Mouse (Mus musculus) stomach, postnatal 0 days (tissue): ENCODE data around the gene Psmb5. TPM values are rescaled to one million over a fixed set of nuclear protein-coding genes. Genes with fewer than 3 reads are reported as not detected.

Experiments used
- ATAC-seq: fragments of 200-750 bp; cut with Nextera tagmentation; 2 replicates; pipeline ENCODE4 v1.8.0; 2017; ENCODE audit not compliant: low FRiP score, low TSS enrichment
- DNase-seq: peaks from one replicate; pipeline ENCODE4 v3.0.0-alpha.2; 2016; ENCODE audit warnings: low spot score
- H3K27ac ChIP-seq: fragments of 300-500 bp; sonication (generic); replicated peaks from 2 replicates; pipeline ENCODE4 v1.5.1; 2014; ENCODE audit warnings: mild to moderate bottlenecking, control low read depth
- H3K27me3 ChIP-seq: fragments of 300-500 bp; sonication (generic); 2 replicates; pipeline ENCODE4 v1.6.1; 2014; ENCODE audit warnings: low read length; ENCODE audit not compliant: control insufficient read depth, insufficient read depth
- H3K36me3 ChIP-seq: fragments of 300-500 bp; sonication (generic); 2 replicates; pipeline ENCODE4 v1.6.1; 2014; ENCODE audit warnings: low read length, mixed read lengths; ENCODE audit not compliant: control insufficient read depth, insufficient read depth
- H3K4me1 ChIP-seq: fragments of 300-500 bp; sonication (generic); replicated peaks from 2 replicates; pipeline ENCODE4 v1.6.1; 2014; ENCODE audit warnings: antibody characterized with exemption; ENCODE audit not compliant: control insufficient read depth, insufficient read depth
- H3K4me2 ChIP-seq: fragments of 300-500 bp; sonication (generic); replicated peaks from 2 replicates; pipeline ENCODE4 v1.6.1; 2014; ENCODE audit warnings: low read depth, mild to moderate bottlenecking, control low read depth, moderate library complexity
- H3K4me3 ChIP-seq: fragments of 300-500 bp; sonication (generic); 2 replicates; pipeline ENCODE4 v1.5.1; 2014; ENCODE audit warnings: low read depth, low read length, control low read depth
- H3K9ac ChIP-seq: fragments of 300-500 bp; sonication (generic); 2 replicates; pipeline ENCODE4 v1.6.1; 2014; ENCODE audit warnings: mild to moderate bottlenecking, low read length, control low read depth, mixed read lengths
- H3K9me3 ChIP-seq: fragments of 300-500 bp; sonication (generic); 2 replicates; pipeline ENCODE4 v1.6.1; 2016; ENCODE audit warnings: low read length; ENCODE audit not compliant: control insufficient read depth
- CTCF ChIP-seq: IDR thresholded peaks from 2 replicates; pipeline ENCODE4 v1.5.1; 2016; ENCODE audit warnings: antibody characterized with exemption, low read depth, mild to moderate bottlenecking, moderate library complexity
- EP300 ChIP-seq: optimal IDR thresholded peaks from 2 replicates; pipeline ENCODE3; 2016; ENCODE audit warnings: antibody characterized with exemption
- WGBS: fragments of 180-500 bp; shearing (Covaris S2); extraction: QIAGEN DNeasy Blood & Tissue Kit; methylation state at CpG from one replicate; pipeline ENCODE4 v1.1.7; 2014; 5-methylcytosine and 5-hydroxymethylcytosine counted together
- polyA plus RNA-seq: library from polyadenylated mRNA; unstranded; fragments of >200 nt; fragmentation: Nextera tagmentation; extraction: Ambion mirVana; gene quantifications from 2 replicates; pipeline ENCODE4 v1.2.1, GENCODE M21; 2015

The Psmb5 gene
- polyA plus RNA-seq, 1 experiment from 2014 or later: 291 TPM

DNA sequence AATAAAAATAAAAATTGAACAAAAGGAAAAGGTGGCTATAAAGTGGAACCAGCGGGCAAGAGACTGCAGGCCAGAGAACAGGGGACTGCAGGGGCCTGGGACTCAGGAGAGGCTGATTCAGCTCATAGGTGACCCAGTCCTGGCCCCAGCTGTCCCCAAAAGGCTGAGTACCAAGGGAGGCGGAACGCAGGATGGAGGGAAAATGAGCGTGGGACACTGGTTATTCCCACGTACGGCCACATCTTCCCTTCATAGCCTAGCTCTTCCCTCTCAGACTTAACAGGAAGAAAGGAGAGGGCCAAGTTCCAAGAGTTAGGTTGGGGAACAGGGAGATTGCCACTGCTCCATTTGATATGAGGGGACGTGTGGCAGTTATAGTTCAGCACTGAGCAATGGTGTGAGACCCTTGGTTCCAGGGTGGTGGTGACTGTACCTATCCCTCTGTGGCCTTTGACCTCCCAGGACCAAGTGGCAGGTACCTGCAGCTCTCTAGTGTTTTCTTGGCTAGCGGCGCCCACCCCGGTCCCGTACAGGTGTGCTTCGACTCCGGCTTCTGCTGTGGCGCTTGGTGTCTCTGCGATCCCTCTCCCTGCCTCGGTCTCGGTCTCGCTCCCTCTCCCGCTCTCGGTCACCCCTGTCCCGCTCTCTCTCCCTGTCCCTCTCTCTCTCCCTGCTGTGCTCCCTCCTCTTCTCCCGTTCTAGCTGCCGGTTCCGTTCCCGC lies 24.6 kb upstream of the Psmb5 start:
- no peak for TF ChIP-seq EP300
- TF ChIP-seq CTCF: no peak
- H3K27ac ChIP-seq: no peak overlapping the region
- WGBS: 79% methylated on average over 25 of the region's 25 CpGs
- H3K9ac ChIP-seq: no peak overlapping the region
- no peaks in the 10 kb centered on the region for H3K9me3 ChIP-seq
- peaks cover 35% of the 10 kb centered on the region for H3K36me3 ChIP-seq
- no peaks in the 10 kb centered on the region for H3K4me1 ChIP-seq
- H3K4me3 ChIP-seq: no peak overlapping the region
- H3K27me3 ChIP-seq: no peaks in the 10 kb centered on the region
- no peak overlapping the region for H3K4me2 ChIP-seq
- DNase-seq: no peak
- no peak for ATAC-seq

DNA sequence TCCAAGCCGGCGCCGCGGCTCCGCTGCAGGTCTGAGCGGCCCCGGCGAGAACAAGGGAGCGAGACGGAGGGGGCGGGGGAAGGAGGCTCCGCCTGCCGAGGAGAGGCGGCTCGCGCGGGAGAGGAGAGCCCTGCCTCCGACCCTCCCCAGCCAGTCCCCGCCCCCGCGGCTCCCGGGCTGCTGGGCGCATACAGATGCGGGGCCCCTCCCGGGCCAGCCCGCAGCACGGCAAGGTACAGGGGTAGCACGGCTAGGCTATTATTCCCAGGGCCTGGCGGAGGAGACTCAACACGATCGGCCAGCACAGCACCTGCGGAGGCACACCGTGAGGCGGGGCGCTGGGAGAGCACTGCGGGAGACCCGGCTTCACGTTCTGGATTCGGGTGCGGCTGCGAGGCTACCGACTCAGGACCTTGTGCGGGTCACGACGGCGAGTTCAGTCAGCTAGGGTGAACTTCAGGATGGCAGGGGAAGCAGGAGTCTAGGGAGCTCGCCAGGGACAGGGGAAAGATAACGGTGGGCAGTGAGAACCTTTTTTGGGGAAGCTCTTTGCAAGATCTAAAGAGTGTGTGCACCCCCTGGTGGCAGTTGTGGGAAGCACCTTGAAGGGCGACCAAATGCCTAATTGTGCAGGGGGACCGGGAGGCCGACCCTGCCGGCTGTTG lies 23.6 kb upstream of the Psmb5 start, which contains the start of gene Cdh24:
Gene Cdh24 (minus strand): TSS at position 60 of the 665 bp plus-strand sequence.
- Histone ChIP-seq H3K4me2 (peak within 1 kb of the TSS; percentile 97), H3K9me3 (no peaks in the 10 kb centered on the region), H3K9ac (peak within 1 kb of the TSS; percentile 66), H3K4me1 (no peaks in the 10 kb centered on the region), H3K36me3 (peaks cover 33% of the 10 kb centered on the region), H3K27ac (peak within 1 kb of the TSS; percentile 58; the same call in 1 of the 2 replicates), H3K27me3 (no peaks in the 10 kb centered on the region), H3K4me3 (peak within 1 kb of the TSS; percentile 72)
- TF ChIP-seq CTCF (peak; percentile 89), EP300 (no peak)
- whole genome bisulfite sequencing: under 1% methylated on average over 46 of the region's 52 CpGs
- ATAC-seq (peak; percentile 93), DNase-seq (peak; percentile 93)

DNA sequence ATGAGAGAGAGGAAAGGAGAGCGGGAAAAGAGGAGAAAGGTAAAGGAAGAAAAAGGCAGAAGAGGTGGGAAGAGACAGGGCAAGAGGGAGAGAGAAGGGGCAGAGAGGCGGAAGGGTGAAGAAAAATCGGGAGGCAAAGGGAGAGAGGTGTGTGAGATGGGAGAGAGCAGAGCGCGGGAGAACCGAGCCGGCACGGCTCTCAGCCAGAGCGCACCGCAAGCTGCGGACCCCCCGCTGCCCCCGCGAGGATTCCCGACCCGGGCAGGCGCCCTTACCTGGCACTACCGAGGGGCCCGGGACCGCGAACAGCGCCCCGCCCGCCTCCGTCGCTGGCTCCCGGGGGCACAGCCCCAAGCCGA lies 23.1 kb upstream of the Psmb5 start, which contains the start of gene Gm17606:
Gene Gm17606 (plus strand): TSS at position 7 of the 359 bp plus-strand sequence.
- Histone ChIP-seq H3K27ac (peak within 1 kb of the TSS; percentile 58; the same call in 1 of the 2 replicates), H3K36me3 (peaks cover 28% of the 10 kb centered on the region), H3K4me3 (peak within 1 kb of the TSS; percentile 72), H3K4me2 (peak within 1 kb of the TSS; percentile 97), H3K9me3 (no peaks in the 10 kb centered on the region), H3K4me1 (no peaks in the 10 kb centered on the region), H3K27me3 (no peaks in the 10 kb centered on the region), H3K9ac (peak within 1 kb of the TSS; percentile 66)
- TF ChIP-seq EP300 (no peak), CTCF (no peak)
- 0% methylated on average over 11 of the region's 28 CpGs for WGBS
- DNase-seq: no peak
- no peak; the same call in 1 of the 2 replicates for ATAC-seq

DNA sequence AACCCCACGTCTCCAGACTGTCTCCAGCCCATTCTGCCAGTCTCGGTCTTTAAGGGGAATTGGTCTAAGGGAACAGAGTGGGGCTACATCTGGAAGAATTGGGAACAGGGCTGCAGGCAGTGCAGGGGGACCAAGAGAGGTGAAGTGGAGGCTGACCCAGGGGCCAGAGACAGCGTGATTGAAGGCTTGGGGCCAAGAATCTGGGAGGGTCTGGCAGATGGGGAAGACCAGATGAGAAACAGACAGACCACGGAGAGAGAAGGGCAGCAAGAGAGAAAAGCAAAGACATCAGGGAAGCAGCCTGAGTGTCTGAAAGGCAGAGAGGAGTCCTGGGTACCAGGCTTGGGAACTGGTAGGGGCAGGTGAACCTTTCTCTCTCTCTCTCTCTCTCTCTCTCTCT lies 22.3 kb upstream of the Psmb5 start:
- no peaks in the 10 kb centered on the region for H3K4me1 ChIP-seq
- no peaks in the 10 kb centered on the region for H3K9me3 ChIP-seq
- WGBS: 39% methylated on average over 4 of the region's 4 CpGs
- no peak overlapping the region for H3K27ac ChIP-seq
- H3K9ac ChIP-seq: no peak overlapping the region; the same call in 1 of the 2 replicates
- no peak overlapping the region for H3K4me2 ChIP-seq
- peaks cover 21% of the 10 kb centered on the region for H3K36me3 ChIP-seq
- DNase-seq (no peak), ATAC-seq (no peak)
- no peak overlapping the region for H3K4me3 ChIP-seq
- TF ChIP-seq CTCF: no peak
- no peak for TF ChIP-seq EP300
- no peaks in the 10 kb centered on the region for H3K27me3 ChIP-seq

GRCm38 (mm10) chr14:54638210-54638609 lies 20.4 kb upstream of the Psmb5 start:
- Histone ChIP-seq H3K9me3 (no peaks in the 10 kb centered on the region), H3K4me2 (no peak overlapping the region), H3K4me1 (no peaks in the 10 kb centered on the region), H3K27ac (no peak overlapping the region), H3K36me3 (peaks cover 6% of the 10 kb centered on the region; the same call in 1 of the 2 replicates), H3K4me3 (no peak overlapping the region), H3K9ac (no peak overlapping the region), H3K27me3 (no peaks in the 10 kb centered on the region)
- ATAC-seq: no peak
- no peak for DNase-seq
- WGBS: 71% methylated on average over 5 of the region's 5 CpGs
- TF ChIP-seq EP300 (no peak), CTCF (peak; percentile 45)

- H3K27me3 ChIP-seq: no peaks in the 10 kb centered on the region
- no peak overlapping the region for H3K4me3 ChIP-seq
- H3K9me3 ChIP-seq: no peaks in the 10 kb centered on the region
- ATAC-seq (no peak), DNase-seq (peak; percentile 57)
- H3K9ac ChIP-seq: no peak overlapping the region
- H3K27ac ChIP-seq: no peak overlapping the region
- no peaks in the 10 kb centered on the region for H3K4me1 ChIP-seq
- peaks cover 8% of the 10 kb centered on the region; the same call in 1 of the 2 replicates for H3K36me3 ChIP-seq
- TF ChIP-seq CTCF (peak; percentile 90), EP300 (no peak)
- no peak overlapping the region for H3K4me2 ChIP-seq
- 52% methylated on average over 8 of the region's 8 CpGs for WGBS
Measured at GRCm38 (mm10) chr14:54636954-54637353, 19.1 kb upstream of the Psmb5 start.
